Mouse (Mus musculus): Measurements from ENCODE around the gene Necap1.

The Necap1 gene

DNA sequence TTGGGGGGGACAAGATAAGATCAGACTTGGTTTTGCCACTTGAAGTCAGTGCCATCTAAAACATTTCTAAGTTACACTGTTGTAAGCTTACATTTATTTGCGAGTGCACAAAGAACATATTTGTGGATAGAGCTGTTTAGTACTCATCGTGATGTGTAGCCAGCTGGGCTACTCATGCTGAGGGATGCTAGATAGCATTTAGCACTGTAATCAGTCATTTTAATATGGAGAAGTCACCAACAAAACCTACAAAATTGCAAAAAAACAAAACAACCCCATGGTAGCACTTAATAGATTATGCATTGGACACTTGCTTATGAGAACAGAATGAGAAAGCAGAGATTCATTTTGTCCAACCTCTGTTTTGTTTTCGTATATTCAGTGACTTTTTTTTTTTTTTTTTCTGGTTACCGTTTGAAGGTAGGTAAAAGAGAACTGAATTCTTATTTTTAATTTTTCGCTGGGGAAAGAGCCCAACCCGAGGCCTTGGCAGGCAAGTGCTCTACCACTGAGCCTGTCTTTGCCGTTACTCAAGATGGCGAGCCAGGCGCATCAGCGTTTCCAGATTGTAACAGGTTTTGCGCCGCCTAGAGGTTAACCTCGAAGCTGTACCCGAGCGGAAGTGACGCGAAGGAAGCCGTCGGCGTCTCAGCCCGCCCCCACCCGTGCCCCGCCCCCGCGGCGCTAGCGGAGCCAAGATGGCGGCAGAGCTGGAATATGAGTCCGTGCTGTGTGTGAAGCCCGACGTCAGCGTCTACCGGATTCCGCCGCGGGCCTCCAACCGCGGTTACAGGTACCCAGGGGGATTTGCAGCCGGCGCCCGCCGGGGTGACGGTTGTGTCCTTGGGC is at the start of gene Necap1:
Gene Necap1, plus strand, starts transcription at position 604 of the 849 bp plus-strand sequence.
- DNase-seq (ENCODE audit: low read depth): peak; percentile 95

DNA sequence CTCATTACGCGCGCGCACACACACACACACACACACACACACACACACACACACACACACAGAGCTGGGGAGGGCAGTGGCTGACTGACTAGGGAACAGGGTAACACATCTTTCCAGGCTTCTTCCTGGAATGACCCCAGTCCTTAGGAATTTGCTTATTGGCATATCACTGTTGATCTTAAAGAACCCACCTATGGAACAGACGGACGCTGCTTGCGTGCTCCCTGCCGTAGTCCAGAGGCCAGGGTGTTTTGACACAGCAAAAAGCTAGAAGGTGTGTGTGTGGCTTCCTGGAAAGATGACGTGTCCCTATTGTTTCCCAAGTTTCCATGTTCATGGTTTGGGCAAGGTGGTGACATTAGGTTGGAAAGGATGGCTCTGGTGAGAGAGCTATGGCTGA is 49.1 kb upstream of the Necap1 start:
- no peak for DNase-seq (ENCODE audit: low read depth)

DNA sequence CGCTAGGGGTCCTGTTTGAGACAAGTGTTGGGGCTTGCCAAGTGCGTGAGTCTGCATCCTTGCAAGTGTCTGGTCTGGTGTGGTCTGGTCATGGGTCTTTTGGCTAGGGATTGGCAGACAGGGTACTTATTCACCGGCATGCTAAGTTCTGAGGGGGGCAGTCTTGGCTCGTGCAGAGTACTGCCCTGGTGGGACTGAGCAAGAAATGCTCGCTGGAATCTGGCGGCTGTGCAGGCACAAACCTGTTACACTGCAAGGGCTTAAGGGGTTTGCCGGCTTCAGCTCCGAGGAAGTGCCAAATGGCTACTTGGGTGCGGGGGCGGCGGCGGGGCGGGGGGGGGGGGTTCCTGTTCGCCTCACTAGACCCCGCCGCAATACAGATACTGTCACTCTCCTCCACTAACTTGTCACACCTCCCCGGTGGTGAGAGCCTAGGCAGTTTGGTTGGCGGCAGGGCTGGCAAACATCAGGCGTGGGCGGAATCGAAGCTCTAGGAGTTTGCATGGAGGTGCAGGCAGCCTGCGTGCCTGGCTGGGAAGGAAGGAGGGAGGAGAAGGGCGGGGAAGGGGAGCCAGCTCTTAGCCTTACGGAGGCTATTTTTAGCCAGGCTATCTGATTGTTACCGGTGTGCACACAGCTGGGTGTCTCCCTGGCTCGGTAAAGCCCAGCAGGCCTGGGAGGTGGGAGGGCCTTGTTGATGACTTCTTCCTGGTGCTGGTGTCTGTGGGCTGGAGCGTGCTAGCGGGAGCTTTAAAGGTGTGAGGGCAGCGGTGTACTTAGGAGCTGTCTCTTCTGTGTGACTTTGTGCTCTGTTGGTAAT is 48.1 kb upstream of the Necap1 start:
- peak; percentile 75 for DNase-seq (ENCODE audit: low read depth)

DNA sequence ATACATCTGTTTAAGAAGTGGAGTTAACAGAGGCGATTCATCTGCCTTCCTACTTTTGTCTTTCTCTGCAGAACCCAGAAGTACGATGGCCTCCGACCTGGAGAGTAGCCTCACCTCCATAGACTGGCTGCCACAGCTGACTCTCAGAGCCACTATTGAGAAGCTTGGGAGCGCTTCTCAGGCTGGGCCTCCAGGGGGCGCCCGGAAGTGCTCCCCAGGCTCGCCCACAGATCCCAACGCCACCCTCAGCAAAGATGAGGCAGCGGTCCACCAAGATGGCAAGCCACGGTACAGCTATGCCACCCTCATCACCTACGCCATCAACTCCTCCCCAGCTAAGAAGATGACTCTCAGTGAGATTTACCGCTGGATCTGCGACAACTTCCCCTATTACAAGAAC is 46.2 kb upstream of the Necap1 start:
- peak; percentile 50 for DNase-seq (ENCODE audit: low read depth)

DNA sequence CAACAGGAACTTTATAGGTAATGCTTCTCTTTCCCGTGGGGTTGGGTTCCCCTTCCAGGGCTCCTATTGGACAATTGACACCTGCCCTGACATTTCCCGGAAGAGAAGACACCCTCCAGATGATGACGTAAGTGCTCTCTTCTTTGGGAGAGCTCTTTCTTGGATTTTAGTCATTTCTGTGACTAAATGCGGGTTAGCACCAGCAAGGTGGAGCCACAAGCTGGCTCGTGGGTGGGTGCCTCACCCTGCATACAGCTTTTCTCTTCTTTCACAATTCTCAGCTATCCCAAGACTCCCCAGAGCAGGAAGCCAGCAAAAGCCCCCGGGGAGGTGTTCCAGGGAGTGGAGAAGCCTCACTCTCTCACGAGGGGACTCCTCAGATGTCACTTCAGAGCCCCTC is 41.4 kb upstream of the Necap1 start:
- DNase-seq (ENCODE audit: low read depth): no peak

DNA sequence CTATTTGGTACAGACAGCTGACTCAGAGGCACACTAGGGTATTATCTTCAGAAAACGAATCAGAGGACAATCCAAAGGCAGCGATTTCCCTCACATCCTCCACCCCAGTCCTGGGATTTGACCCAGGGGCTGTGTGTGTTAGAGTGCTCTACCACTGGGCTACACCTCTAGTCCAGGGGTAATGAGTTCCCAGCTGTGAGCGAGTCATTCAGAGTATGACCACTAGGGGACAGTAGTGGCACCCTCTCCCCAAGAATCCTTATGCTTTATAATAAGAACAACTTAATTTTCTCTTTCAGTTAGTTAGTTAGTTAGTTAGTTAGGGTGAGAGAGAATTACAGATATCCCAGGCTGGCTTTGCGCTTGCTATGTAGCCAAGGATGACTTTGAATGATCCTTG is 39.9 kb upstream of the Necap1 start:
- peak; percentile 78 for DNase-seq (ENCODE audit: low read depth)

DNA sequence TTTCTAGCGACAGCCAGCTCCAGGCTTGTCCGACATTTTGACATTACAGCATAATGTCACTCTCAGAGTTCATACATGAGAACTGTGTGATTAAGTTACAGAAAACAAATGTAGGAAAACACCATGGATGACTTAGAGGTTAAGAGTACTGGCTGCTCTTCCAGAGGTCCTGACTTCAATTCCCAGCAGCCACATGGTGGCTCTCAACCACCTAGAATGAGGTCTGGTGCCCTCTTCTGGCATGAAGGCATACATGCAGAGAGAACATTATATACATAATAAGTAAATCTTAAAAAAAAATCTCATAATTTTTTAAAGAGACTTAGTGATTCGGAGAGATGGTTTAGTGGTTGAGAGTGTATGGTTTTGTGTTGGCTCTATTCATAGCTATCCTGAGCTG is 37.3 kb upstream of the Necap1 start:
- no peak for DNase-seq (ENCODE audit: low read depth)

DNA sequence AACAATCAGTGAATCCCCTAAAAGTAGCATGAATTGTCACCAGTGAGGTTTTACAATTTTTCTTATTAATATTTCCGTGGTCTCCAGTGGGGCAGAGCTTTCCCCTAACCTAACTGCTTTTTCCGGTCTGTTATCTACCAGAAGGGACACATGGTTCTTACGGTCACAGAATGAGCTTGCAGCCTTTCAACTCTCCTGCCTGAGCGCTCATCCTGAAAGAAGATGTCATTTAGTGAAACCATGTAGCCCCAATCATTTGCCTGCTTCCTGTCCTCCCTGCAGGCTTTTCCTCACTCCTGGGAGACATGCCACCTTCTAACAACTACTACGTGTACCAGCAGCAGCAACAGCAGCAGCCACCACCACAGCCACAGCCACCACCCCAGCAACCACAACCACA is 36.7 kb upstream of the Necap1 start:
- DNase-seq (ENCODE audit: low read depth): no peak

DNA sequence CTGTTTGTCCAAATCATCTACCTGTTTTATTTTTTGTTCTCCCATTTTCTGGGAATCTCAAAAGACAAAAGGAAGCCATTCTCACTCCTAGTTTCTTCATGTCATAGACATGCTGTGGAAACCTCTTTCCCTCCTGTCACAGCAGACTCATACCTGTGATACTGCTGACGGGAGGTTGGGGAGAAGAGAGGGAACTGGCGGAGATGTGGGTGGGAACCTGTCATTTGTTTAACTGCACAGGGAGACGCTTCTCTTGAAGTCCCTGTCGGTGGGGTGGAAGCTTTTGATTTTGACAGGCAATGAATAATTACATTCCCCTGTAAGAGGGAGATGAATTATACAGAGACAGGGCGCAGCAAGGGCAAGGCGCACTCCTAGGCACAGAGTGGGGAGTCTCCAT is 30.5 kb upstream of the Necap1 start:
- no peak for DNase-seq (ENCODE audit: low read depth)

DNA sequence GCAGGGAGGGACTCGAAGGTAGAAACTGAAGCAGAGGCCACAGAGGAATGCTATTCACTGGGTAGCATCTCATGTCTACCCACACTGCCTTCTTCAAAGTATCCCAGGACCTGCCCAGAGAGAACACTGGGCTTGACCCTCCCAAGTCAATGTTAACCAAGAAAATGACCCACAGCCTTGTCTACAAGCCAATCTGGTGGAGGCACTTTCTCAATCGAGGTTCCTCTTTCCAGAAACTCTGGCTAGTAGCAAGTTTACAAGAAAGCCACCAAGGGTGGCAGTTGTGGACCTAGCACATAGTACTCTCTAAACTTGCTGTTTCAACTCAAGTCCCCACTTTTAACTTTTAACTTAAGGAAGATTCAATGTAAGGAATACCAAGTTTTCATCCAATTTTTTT is 21.6 kb upstream of the Necap1 start:
- DNase-seq (ENCODE audit: low read depth): peak; percentile 80

DNA sequence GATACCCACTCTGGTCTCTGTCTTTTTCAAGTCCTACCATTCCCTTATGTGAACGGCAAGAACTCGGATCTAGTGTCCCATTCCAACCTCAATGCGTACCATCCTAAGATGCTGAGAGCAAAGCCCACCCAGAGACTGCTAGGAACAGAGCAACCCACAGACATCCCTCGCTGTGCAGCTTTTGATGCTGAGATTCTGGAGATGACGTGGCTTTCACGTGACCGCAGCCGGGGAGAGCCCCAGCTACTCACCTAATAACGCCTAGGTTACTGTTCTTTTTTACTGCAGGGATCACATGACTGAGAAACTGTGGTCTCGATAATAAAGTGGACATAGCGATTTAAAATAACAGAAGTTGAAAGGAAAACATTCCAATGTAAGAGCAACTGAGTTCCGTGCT is 19.7 kb upstream of the Necap1 start:
- DNase-seq (ENCODE audit: low read depth): no peak

DNA sequence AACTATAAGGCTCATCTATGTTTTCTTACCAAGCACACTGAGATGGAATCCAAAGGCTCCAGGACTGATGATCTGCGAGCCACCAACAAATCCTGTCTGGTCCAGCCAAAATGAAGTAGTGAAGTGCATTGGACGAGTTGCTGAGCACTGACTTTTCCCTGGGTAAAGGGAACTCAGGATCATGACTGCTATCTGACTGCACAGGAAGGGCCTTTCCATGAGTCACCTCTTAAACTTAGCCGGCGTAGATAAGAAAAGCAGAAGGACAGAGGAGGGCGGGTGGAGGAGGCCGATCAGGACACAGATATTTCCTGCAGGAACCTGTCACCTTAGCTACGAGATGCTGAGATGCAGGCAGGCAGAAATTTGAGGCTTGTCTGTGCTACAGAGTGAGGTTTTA is 18.3 kb upstream of the Necap1 start, which contains the start of gene C3ar1:
Gene C3ar1, minus strand, starts transcription at position 207 of the 400 bp plus-strand sequence.
- DNase-seq (ENCODE audit: low read depth): peak; percentile 97

DNA sequence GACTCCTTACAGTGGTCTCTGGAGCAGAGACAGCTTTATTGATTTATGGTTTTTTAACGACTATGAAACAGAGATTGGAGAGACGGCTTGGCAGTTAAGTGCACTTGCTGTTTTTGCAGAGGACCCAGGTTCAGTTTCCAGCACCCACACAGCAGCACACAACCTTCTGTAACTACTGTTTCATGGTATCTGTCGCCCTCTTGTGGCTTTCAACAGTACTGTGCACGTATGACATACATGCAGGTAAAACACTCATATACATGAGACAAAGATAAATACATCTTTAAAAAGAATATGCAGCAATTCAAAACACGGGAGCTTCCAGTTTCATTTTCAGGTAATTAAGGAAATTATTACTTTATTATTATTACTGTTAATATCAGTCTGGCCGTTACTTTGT is 11.8 kb upstream of the Necap1 start:
- peak; percentile 51 for DNase-seq (ENCODE audit: low read depth)

DNA sequence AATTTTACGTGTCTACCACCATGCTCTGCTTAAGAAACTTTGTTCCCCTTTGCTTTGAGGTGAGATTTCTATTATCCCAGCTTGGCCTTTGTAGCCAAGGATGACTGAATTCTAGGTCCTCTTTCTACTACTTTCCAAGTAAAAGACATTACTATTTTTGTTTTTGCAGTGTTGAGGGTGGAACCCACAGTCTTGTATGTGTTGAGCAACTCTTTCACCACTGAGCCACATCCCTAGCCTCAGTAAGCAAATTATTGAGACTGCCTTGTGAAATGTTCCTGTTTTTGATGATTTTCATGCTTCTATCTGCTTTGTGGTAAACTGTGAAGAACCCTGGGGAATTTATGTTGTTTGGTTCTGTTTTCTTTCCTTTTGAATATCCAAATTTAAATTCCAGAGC is 11.4 kb upstream of the Necap1 start:
- peak; percentile 91 for DNase-seq (ENCODE audit: low read depth)

DNA sequence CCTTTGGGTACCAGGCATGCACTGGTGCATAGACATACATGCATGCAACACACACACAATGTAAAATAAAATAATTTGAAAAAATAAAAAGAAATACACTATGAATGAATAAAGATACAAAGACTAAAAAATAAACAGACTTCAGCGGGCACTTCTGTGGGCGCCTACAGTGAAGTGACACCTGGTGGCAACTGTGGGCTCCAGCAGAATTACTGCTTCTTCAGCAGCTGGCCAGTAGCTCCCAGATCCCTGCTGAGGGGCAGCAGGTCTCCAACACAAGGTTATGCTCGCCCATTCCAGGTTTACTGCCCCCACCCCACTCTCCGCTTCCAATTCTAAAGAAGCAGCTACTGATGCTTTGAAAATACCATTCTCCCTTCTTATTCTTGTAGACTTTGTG is 6.4 kb upstream of the Necap1 start:
- DNase-seq (ENCODE audit: low read depth): peak; percentile 61

DNA sequence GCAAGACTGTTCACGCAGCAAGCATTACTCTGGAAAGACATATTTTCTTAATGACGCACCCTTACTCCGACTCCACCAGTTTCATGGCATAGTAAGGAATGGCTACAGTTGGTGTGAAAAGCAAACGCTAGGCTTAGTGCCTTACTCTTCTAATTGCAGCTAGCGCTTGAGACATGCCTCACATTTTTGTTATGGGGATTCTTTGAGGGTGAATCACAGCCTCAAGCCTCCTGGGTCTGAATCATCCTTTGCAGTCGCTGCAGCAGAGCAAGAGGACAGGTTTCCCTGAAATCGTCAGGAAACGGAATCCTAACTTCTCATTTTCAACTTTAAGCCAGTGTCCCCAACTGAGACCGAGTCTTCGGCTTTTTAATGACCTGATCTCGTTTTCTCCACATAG is 4.4 kb upstream of the Necap1 start:
- DNase-seq (ENCODE audit: low read depth): no peak

DNA sequence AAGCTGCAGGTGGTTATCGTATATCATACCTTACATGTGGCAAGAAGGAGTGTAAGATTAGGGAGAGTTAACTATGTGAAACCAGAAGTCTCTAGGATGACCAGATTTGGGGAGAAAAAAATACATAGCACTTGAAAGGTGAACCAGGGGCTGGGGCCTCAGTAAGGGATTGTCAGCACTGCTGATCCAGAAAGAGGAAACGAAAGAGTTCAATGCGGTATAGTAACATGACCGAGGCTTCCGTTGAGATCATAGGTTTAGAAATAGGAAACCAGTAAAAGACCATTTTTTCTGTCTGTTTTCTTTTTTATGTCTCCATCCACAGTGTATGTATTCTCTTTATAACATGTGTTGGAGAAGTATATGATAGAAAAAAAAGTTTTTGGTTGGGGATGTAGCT is 1.5 kb upstream of the Necap1 start:
- peak; percentile 89 for DNase-seq (ENCODE audit: low read depth)

DNA sequence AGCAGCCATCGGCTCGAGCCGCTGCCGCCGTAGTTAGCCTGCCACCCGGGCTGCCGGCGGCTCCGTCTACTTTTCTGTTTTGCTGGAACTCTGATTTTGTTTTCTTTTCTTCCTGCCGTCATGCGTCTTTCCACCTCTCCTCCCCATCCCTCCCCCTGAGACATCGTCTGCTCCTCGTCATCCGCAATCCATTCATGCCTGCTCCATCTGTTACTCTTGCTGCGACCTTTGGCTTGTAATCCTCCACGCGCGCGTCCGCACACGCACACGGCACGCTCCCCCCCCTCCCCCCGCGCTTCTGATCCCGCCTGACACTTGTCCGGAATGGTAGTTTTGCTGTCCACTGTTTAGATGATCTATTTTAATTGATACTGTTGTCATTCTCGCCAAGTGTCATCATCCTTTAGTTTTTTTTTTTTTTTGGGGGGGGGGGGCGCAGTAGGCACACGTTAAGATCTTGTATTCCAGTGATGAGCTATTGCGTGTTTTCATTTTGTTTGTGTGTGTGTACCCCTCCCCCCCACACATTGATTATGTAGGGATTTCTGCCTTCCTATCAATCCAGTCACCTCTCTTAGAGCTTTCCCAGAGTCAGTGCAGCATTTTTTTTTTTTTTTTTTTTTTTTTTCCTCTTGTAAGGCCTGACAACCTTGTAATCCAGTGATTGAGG is 581 bp downstream of the Necap1 start:
- DNase-seq (ENCODE audit: low read depth): peak; percentile 53

DNA sequence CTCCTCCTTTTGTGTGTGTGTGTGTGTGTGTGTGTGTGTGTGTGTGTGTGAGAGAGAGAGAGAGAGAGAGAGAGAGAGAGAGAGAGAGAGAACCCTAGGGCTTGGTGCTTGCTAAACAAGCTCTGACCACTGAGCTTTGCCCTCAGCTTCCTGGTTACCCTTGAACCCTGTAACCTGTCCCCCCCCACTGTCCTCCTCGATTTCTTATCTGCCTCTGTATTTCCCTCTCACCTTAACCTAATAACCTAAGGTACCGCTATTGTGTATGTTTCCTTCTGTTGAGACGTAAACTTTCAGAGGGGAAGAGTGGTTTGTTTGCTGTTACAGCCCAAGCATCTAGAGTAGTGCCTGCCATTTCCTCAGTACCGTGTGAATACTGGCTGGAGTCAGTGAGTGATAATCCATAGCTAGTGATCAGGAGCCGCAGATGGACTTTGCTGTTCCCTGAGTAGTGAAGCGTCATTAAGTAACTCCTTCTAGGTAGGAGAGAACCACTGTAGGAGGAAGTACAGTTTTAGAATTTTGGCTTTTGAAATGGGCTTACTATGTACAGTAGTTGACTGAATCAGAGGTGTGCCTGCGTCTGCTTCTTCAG is 5.0 kb downstream of the Necap1 start:
- DNase-seq (ENCODE audit: low read depth): no peak

DNA sequence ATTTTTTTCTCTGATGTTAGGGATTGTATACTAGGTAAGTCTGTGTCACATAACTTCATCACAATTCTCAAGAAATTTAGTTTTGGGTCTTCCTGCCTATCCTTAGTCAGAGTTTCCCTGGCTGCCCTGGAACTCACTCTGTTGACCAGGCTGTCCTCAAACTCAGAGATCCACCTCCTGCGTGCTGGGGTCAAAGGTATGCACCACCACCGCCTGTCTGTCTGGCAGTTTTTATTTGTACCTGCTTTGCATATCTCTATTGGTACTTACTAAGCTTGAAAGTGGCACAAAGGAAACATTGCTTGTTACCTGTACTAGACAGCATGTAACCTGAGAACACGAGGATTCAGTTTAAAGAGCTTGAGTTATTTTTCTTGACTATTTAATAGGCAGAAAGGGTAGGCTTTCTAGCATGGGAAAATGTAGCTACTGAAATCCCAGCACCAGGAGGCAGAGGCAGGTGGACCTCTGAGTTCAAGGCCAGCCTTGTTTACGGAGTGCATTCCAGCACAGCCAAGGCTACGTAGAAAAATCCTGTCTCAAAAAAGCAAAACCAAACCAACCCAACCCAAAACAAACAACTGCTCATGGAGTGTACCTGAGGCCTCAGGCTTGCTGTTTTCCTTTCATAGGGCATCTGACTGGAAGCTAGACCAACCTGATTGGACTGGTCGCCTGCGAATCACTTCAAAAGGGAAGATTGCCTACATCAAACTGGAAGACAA is 5.7 kb downstream of the Necap1 start:
- DNase-seq (ENCODE audit: low read depth): no peak

DNA sequence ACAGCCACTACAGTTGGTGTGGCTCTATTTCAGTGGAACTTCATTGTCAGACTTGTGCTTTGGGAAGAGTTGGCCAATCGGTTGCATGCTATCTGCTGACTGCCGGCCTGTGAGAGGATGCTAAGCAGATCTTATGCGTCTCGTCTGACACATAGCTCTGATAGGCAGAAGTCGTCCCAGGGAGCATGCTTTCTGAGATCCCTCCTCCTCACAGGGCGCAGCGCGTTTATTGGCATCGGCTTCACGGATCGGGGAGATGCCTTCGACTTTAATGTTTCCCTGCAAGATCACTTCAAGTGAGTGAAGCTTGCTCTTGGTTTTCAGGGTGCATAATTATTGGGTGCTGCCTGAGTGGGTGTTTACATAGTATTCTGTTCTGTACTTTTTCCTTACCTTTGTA is 7.0 kb downstream of the Necap1 start:
- DNase-seq (ENCODE audit: low read depth): no peak

DNA sequence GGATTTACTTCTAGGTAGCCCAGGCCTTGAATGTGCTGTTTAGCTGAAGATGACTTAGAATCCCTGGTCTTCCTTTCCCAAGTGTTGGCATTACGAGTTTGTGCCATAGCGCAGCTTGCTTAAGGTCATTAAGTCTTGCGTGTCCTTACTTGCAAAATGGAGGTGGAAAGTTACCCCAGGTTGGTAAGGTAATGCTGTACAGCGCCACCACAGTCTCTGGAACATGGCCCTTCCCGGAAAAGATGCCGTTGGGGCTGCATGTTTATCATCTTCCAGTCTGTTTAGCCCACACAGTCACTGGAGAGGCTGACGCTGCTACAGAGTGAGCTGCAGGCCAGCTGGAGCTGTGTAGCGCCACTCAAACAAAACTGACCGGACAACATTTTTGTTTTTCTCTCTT is 9.3 kb downstream of the Necap1 start:
- no peak for DNase-seq (ENCODE audit: low read depth)
